Mouse (Mus musculus): Measurements from ENCODE around the gene Tcf20.
A peak's percentile ranks its signal among the peaks of the same experiment; 100 is the strongest.

Tcf20 gene

DNA sequence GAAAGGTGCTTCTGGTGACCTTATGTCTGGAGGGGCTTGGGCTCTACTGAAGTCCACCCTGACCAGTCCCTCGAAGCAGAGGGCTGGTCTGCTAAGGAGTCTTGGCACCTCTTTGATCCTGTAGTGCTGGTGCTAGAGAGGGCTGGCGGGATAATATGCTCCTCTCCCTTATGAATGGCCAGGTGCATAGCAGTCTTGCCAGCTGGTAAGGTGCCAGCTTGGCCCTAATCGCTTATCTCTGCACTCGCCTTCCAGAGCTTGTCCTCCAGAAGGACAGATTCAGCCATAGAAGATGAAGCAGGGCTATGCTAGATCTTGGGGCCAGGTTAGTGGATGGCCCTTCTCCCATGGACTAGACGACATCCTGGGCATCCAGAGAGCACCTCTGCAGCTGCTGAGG is 64.1 kb downstream of the Tcf20 start:
- DNase-seq (ENCODE audit: low spot score), result no peak

DNA sequence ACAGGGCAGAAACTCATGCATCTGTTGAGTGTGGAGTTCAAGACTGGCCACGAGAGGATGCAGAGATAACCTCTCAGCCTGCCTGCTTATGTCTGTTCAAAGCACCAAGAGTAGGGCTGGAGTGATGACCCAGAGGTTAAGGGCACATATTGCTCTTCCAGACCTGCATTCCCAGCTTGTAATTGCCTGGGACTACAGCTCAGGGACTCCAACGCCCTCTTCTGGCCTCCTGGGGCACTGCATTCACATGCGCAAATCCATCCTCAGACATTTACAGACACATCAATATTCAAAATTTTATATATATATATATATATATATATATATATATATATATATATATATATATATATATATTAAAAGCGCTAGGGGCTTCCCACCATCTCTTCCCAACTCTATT is 64.9 kb downstream of the Tcf20 start:
- DNase-seq (ENCODE audit: low spot score), result no peak

DNA sequence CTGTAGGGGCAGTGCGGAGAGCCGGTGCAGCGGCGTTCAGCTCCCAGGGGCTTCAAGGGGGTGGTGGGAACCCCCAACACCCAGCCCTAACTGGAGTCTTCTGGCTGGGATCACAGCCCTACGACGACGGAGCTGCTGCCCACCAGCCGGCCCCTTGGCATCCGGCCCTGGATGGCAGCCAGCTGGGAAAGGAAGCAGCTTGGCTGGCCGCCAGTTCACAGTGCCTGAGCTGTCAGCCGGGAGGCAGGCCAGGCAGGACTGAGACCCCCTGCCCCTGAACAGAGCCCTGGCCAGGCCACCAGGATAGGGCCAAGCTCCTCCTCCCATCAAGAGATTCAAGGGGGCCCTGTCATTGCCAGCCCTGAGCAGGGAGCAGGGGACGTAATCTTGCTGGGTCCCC is 65.6 kb downstream of the Tcf20 start:
- DNase-seq (ENCODE audit: low spot score), result peak; percentile 73

DNA sequence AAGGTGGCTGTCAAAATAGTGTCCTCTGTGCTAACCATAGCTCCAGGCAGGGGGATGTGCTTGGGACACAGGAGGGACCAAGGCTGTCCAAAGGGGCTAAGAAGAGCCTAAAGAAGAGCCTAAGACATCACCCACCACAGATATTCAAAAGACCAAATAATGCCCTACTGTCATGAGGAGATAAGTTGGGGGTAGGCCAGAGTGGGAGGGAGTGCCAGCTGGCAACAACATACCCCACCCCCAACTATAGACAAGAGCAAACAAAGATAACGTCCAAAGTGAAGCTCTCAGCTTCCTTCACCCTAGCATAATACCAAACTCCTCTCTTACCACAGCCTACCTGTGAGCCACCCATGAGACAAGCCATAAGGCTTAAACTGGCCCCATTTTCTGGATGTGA is 66.1 kb downstream of the Tcf20 start:
- DNase-seq (ENCODE audit: low spot score), result no peak

DNA sequence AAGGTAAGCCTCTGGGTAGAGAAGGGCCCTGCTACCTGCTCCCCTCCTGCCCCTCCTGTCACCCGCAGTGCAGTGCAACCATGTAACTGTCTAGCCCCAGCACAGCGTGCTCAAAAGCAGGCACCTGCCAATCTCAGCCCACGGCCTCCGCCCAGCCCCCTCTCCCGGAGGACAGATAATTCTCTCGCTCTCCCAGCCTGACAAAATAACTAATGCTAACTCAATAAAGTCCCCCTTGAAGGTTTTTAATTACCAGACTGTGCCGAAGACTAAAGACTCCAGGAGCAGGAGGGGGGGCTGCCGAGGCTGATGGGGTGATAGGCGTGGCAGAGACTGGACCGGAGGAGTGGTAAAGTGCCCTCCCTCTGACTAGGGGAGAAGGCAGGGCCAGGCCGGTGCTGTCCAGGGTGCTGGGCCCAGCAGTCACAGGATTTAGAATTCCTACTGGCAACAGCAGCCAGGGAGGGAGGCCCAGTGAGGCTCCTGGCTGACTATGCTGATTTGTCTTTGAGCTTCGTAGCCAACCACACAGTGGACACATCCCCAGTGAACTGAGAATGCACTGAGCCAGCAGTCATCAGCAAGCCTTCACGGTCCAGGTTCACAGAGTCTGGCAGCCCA is 66.7 kb downstream of the Tcf20 start:
- DNase-seq (ENCODE audit: low spot score), result peak; percentile 43

DNA sequence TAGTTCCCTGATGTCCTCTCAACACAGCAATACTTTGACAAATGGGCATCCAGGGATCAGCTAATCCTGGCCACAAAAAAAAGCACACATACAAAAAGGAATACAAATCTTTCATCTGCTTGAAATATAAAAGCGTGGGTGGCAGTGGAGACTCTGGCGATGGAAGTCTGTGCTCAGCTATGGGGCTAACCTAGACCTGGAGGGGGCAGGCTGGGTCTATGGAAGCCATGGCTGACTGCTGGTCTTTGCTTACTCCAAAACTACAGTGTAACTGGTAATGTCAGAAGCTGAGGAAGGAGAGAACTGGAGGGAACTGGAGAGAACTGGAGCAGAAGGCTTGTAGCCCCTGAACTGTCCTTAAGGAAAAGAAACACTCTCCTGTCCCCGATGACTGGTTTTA is 69.7 kb downstream of the Tcf20 start:
- DNase-seq (ENCODE audit: low spot score), result no peak

DNA sequence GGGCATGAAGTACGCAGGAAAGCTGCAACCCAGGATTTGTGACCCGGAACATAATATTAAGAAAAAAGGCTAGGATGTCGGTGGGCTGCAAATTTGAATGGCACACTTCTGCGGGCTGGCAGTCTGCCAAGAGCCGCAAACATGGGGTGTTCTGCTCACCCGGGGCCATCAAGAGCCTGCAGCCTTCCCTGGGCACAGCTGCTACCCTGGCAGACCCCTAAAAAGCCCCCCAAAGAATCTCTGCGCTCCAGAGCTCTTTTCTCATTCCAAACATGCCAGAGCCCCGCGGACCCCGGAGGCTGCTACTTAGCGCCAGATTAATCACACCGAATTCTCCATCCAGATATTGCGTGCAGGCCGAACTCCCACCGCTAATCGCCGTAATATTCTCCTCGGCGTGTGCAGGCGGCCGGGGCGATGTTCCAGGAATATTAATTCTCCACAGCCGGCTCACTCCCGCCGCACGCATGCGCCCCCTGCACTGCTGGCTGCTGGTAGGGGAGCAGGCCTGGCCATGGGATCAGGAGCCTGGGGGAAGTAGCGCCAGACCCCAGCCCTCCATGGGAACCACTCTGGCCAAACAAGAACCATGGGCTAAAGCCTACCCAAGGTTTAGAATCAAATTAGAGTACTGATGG is 70.3 kb downstream of the Tcf20 start:
- no peak for DNase-seq (ENCODE audit: low spot score)

DNA sequence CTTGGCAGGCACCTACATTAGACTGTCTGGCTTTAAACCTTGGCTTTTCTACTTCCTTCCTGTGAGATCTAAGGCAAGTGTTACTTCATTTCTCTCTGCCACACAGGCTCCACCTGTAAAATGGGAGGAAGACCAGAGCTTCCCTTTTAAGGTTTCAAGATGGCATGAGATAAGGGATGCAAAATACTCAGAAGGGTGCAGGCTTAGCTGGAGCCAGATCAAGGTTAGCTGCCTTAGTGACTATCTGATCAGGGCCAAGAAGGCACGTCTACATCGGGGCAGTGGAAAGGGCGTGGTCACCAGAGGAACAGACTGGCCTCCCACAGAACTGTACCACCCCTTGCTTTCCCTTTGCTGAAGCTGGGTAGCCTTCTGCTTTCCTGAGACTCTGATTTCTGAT is 73.2 kb downstream of the Tcf20 start:
- no peak for DNase-seq (ENCODE audit: low spot score)

DNA sequence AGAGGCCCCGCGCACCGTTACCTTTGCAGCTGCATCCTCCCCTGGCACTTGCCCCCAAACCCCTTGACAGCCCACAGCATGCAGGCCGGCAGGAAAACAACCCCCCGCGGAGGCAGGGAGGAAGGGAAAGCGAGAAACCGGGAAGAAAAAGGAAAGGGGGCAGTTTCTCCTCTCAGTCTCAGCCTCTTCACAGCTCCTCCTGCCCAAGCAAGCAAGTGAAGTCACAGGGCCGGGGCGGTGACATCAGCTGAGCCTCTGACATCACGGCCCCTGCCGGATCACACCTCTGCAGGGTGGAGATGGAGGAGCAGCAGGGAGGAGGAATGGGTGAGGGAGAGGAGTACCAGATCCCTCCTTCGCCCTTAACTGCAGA is 75.7 kb downstream of the Tcf20 start:
- no peak for DNase-seq (ENCODE audit: low spot score)

DNA sequence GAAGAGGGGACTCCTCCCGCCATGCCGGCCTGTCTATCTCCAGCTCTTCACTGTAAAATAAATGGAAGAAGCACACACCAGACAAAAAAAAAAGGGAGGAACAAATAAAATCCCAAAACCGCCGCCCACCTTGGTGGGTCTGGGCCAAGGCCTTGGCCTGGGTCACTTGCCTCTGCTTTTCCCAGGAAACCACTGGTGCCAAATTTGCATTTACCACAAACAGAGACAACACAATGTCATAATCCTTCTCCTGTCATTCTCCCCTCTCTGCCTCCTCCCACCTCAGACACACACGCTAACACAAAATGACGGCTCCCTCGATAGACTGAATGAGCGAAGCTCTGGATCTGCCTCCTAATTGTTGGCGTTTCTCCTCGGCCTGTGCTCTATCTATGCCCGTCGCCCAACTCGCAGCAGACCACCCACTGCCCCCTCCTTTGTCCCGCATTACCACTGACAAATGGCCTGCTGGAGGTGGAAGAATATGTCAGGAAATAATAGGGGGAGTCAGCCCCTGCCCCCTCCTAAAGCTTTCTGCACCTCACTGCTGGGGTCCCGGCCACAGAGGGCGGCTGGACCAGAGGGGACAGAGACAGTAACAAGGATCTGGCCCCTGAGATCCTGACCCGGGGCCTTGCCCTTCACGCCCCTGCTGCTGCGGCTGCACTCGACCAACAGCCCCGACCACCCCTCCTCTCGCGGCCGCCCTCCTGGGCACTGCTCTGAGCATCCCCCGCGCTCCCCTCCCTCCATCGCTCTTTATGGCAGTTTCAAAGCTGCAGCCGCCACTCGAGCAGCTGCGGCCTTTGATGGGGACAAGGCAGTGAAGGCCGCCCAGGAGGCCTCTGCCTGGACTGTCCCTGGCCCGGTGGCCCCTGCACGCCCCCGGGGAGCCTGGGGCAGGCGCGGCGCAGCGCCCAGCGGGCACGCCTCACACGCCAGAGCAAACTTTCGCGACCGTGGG is 76.4 kb downstream of the Tcf20 start:
- DNase-seq (ENCODE audit: low spot score), result no peak

DNA sequence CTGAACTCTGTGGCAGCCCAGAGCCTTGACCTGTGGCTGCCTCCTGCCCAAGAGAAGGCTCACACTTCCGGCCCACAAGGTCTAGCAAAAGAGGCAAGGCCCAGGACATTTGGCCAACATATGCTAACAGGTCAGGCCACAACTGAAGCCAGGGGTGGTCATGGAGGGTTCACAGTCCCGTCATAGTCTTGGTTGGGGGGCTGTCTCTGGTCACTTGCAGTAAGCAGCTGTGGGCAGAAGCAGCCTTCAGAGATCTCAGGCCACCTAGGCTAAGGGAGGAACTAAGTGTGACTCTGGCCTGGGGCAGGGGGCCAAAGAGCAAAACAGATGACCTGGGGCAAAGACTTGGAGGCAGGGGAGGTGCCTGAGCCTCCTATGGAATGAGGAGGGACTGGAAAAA is 77.1 kb downstream of the Tcf20 start:
- no peak for DNase-seq (ENCODE audit: low spot score)

DNA sequence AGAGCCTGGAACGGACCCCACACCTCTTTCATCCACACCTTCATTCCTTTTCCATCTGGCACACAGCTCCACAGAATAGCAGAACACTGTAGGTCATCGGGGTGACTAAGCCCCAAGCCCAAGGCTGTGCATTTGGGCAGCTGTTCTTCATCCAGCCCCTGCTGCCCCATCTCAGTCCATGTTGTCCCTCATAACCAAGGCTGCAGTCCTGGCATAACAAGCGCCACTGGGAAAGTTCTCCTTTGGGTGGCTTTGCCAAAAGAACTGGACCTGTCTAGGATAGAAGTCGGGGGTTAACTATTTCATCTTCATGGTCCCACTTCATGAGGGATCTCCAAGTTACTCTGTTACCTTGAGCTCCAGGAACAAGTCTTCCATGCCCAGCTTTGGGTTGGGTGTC is 77.9 kb downstream of the Tcf20 start:
- no peak for DNase-seq (ENCODE audit: low spot score)

DNA sequence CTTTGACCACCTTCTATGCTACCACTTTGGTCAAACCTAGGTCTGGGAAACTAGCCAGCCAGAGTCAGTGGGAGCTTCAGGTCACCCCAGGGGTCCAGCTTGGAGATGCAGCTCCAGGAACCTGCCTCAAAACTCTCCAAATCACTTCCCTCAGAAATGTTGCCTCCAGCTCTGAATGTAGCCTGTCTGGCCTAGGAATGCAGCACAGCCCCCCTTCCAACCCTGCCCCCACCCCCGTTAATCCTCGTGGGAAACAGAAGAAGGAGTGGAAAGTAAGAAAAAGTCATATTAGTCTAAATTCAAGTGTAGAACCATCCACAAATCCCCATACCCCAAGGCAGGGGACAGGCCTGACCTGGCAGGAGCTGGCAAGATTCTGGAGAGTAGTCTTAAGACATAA is 79.2 kb downstream of the Tcf20 start:
- no peak for DNase-seq (ENCODE audit: low spot score)

DNA sequence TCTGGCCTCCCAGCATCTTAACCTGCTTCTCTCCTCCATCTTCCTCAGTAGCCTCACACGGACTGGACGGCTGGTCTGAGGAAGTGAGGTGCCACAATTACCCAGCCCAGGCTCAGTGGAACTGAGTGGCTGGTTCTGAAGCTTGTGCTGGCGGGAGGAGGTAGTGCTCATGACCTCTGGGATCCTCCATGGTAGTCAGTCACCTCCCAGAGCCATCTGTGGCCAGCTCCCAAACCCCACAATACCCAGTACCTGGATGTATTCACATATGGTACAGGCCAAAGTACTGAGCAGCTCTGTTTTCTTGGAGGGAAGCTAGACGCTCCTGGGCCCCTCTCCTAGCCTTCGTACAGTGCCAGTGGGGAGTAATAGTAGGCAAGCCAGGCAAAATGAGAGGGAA is 80.4 kb downstream of the Tcf20 start:
- DNase-seq (ENCODE audit: low spot score), result no peak

DNA sequence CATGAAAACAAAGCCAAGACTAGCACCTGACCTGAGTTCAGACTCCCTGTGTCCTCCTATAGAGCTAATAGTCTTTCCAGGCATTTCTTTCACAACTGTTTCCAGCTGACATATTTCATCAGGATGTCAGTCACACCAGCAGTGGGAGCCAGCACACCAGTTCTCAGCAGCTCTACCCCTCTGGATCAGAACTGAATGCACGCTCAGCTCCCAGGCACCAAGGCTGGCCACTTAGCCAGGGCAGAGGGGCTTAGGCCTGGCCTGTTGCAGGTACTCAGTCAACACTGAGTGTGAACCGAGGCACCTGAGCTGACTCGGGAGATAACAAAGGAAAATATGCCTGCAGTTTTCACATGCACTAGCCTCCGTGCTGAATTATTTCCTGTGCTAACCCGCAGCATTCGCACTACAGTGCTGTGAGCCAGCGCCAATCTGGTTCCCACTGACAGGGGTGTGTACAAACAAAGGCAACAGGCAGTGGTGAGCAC is 81.1 kb downstream of the Tcf20 start:
- DNase-seq (ENCODE audit: low spot score), result no peak

DNA sequence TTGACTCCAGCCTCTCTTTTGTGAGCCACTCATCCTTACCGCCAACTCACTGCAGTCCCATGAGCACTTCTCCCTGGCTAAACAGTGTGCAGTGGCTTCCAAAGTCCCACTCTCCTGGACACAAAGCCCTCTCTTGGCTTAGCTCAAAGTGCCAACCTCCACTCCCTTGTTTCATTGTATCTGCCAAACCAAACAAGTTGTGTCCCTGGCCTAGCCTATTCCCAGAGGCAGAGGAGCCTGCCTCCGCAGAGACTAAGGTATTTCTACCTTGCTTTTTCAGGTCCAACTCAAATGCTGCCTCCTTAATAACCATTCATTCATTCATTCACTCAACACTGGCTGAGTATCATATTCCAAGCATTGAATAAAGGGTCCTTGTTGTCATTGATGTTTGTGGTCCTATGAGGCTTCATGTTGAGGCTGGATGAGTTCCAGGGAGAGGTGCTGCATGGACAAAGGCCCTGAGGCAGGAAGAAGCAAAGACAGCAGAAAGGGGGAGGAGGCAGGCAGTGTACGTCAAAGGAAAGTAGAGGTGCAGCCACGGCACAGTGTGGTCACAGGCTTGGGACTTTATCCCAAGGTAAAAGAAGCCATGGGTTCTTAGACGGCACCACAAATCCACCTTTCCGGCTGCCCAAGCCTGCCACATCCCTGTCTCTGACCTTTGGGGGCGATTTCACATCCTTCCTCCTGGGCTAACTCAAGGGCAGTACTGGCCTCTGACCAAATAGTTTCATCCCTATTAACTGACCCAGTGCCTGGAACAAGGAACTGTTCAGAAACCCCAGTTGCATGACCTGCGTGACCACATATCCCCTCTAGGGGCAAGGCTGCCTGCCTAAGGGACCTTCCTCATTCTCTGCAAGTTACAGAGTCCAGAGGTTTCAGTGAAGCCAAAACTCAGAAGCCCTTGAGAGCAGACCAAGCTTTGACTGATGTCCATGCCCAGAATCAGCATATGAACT is 82.0 kb downstream of the Tcf20 start:
- DNase-seq (ENCODE audit: low spot score), result peak; percentile 21

DNA sequence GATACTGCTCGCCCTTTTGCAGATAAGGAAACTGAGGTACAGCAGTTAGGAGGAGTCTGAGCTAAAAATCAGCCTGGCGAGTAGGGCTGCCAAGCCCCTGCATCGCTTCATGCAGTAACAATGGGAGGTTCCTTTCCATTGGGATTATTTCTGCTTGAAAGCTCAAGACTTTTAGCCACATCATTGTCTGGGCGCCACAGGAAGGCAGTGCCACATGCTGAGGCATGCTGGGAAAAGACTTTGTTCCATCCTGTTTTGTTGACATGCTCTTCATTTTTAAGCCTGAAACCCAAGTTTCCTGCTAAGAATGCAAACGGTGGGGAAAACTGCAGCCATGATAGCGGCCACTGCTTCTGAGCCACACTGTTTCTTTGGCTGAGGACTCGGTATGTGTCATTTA is 83.1 kb downstream of the Tcf20 start:
- DNase-seq (ENCODE audit: low spot score), result no peak

DNA sequence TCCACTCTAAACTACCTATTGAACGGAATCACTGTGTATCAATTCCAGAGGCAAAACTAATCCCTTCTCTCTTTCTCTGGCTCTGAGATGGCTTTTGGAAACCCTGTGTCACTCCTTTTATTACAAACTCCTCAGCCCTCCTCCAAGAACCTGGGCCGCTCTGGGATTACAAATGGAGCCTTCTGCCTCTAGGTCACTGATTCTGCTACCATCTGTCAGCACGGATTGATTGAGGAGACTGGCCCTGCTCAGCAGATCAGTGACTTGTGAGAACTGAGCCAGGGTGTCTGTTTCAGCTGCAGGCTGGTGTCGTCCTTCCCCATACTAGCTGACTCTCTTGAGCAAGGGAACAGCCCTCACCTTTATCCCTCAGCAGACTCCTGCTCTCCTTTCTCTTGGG is 85.2 kb downstream of the Tcf20 start:
- DNase-seq (ENCODE audit: low spot score), result no peak

DNA sequence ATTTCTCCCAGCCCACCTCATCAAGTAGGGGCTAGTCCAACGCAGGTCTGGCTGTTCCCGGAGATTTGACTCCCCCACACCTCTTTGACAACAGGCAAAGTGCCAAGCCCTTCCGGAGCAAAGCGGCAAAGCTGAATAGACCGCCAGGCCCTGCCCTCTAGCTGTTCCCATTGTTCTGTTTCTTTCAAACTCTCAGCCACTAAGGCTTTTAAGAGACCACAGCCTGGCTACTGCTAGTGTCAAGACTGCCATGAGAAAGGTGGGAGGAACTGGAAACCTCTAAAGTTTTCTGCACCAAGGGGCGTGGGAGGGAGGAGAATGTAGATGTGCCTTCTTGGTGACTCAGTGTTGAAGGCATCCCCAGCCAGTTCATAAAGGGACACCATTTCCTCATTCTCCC is 86.4 kb downstream of the Tcf20 start:
- DNase-seq (ENCODE audit: low spot score), result no peak

DNA sequence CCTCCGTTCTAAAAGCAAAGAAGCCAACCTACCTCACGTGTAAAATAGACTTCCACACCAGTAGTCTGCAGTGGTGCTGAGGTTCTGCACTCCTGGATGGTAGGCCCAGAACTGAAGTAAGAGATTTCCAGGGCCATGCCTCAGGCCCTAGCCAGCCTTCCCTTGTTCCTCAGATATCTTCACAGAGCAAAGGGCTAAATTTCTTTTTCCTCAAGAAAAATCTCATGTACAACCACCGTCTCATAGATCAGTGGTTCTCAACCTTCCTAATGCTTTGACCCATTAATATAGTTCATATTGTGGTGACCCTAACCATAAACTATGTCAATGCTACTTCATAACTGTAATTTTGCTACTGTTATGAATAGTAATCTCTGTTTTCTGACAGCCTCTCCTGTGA is 87.3 kb downstream of the Tcf20 start:
- DNase-seq (ENCODE audit: low spot score), result no peak

DNA sequence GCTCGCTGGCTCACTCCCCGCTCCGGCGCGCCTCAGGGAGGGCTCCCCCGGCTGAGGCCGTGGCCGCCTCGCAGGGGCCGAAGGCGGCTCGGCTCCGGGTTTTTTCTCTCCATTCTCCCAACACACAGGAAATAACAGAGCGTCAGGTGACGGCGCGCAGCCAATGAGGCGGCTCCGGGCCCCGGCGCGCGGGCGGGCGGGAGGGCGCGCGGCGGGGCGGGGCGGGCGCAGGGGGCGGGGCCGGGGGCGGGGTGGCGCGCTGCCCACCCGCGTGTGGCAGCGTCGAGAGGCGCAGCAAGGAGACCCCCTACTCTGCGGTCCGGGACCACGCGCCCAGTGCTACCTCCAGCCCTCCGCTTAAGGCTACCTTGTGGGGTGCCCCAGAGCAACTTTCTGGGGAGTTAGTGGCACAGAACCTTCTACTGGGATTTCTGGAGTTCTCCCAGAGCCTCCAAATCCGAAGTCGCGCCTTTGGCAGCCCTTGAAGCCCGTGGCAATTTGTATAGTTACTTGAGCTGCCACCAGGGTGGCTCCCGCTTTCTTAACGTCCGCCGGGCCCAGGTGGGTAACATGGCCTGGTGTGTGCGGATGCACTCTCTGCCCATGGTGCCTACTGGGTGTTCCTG is 87.9 kb downstream of the Tcf20 start:
- peak; percentile 88 for DNase-seq (ENCODE audit: low spot score)

All from lung, postnatal 25 days (tissue).